Mouse (Mus musculus): ENCODE data around the gene Dusp16.

DNA sequence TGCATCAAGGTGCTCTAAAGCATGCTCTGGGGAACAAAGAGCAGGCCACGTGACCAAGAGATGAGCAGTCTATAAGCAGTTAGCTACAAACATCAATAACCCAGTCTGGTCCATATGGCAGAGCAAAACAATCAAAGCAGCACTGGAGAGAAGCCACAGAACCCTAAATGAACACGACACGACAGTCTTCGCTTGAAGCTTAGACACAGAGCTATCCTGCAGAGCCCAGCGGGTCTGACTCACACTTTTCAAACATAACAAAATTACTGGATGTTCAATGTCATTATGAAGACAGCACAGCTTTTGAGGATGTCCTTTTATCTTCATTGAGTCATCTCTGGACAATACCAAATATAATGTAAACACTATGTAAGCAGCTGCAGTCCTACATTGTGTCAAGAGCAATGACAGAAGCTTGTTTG, 58.6 kb downstream of the Dusp16 start:
- no peak for TF ChIP-seq CTCF (IDR thresholded peaks at IDR 0.05; ENCODE audit: low read depth)
- no peak for TF ChIP-seq EP300 (optimal IDR thresholded peaks at IDR 0.05)

Data from stomach, postnatal 0 days (tissue).